Mouse (Mus musculus): ENCODE results near the gene Grasp. TPM values are rescaled to one million over a fixed set of nuclear protein-coding genes. Genes with fewer than 3 reads are reported as not detected.
A peak's percentile ranks its signal among the peaks of the same experiment; 100 is the strongest.

Gene Grasp
- polyA plus RNA-seq, 1 experiment, result 8.7 TPM

- DNase-seq (ENCODE audit: low spot score), result no peak
Measured at GRCm38 (mm10) chr15:101194951-101195823, 28.8 kb upstream of the Grasp start.

GRCm38 (mm10) chr15:101196079-101196795 is 27.8 kb upstream of the Grasp start:
- no peak for DNase-seq (ENCODE audit: low spot score)

GRCm38 (mm10) chr15:101196961-101197360 is 27.0 kb upstream of the Grasp start:
- no peak for DNase-seq (ENCODE audit: low spot score)

GRCm38 (mm10) chr15:101197497-101198179 is 26.4 kb upstream of the Grasp start:
- DNase-seq (ENCODE audit: low spot score), result no peak

DNA sequence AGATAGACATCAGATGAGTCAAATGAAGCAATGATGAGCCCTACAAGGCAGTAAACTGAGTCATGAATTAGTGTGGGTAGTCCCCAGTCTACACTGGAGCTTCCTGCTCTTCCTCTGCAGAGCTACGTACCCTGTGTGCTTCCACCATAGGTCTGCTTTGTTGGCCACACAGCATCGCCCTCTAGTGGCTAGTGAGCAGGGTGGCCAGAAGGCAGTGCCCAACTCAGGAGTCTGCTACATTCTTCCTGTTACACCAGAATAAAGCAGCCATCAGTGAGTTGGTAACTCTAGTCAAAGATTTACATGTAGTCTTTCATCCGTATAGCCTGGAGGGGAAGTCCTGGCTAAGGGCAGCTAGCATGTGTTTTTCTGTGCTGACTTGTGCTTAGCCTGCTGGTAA is 25.8 kb upstream of the Grasp start:
- no peak for DNase-seq (ENCODE audit: low spot score)

- DNase-seq (ENCODE audit: low spot score), result no peak
Measured at GRCm38 (mm10) chr15:101198850-101199249, 25.1 kb upstream of the Grasp start.

- no peak for DNase-seq (ENCODE audit: low spot score)
Measured at GRCm38 (mm10) chr15:101200777-101201295, 23.2 kb upstream of the Grasp start.

- no peak for DNase-seq (ENCODE audit: low spot score)
Measured at GRCm38 (mm10) chr15:101201414-101201813, 22.6 kb upstream of the Grasp start.

GRCm38 (mm10) chr15:101203673-101204072 is 20.3 kb upstream of the Grasp start:
- no peak for DNase-seq (ENCODE audit: low spot score)

- no peak for DNase-seq (ENCODE audit: low spot score)
Measured at GRCm38 (mm10) chr15:101204781-101205180, 19.2 kb upstream of the Grasp start.

DNA sequence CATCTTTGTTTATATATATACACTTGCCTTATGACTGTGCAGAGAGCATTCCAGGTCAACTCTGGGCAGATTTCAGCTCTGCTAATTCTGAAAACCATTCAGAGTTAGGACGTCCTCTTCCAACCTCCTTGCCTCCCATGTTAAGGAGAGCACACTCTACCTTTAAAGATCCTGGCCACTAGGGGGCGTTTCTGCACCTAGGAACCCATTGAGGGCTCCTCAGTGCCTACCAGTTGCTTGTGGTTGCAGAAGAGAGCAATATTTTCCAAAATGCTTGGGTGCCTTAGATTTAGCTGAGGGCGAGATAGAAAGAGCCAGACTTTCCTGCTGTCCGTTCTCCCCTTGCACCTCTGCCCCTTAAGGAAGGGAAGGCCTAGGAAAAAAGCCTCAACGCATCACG is 13.8 kb upstream of the Grasp start:
- DNase-seq (ENCODE audit: low spot score), result no peak

- no peak for DNase-seq (ENCODE audit: low spot score)
Measured at GRCm38 (mm10) chr15:101210998-101211613, 12.9 kb upstream of the Grasp start.

- DNase-seq (ENCODE audit: low spot score), result no peak
Measured at GRCm38 (mm10) chr15:101212435-101212834, 11.6 kb upstream of the Grasp start.

- no peak for DNase-seq (ENCODE audit: low spot score)
Measured at GRCm38 (mm10) chr15:101215136-101215535, 8.9 kb upstream of the Grasp start.

GRCm38 (mm10) chr15:101216036-101216435 is 8.0 kb upstream of the Grasp start:
- no peak for DNase-seq (ENCODE audit: low spot score)

- DNase-seq (ENCODE audit: low spot score), result no peak
Measured at GRCm38 (mm10) chr15:101220905-101221297, 3.1 kb upstream of the Grasp start.

- peak; percentile 75 for DNase-seq (ENCODE audit: low spot score)
Measured at GRCm38 (mm10) chr15:101221298-101222104, 2.5 kb upstream of the Grasp start.

GRCm38 (mm10) chr15:101222897-101223482 is 998 bp upstream of the Grasp start:
- no peak for DNase-seq (ENCODE audit: low spot score)

DNA sequence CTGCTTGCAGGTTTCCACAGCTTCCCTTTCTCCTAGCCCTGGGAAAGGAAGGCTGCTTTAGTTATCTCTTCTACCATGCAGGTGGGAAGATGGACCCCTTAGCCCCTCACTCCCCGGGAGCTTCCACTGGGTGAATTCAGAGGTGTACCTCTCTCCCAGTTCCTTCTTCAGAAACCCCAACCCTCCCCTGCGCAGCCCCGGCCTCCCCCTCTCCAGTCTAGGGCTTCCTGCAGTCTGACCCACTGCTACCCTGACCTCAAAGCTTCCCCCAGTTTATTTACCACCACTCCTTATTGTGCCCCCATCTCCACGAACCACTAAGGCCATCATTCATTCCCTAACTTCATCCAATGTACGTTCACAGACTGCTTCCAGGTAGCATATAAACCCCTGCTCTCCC is 392 bp upstream of the Grasp start:
- no peak for DNase-seq (ENCODE audit: low spot score)

DNA sequence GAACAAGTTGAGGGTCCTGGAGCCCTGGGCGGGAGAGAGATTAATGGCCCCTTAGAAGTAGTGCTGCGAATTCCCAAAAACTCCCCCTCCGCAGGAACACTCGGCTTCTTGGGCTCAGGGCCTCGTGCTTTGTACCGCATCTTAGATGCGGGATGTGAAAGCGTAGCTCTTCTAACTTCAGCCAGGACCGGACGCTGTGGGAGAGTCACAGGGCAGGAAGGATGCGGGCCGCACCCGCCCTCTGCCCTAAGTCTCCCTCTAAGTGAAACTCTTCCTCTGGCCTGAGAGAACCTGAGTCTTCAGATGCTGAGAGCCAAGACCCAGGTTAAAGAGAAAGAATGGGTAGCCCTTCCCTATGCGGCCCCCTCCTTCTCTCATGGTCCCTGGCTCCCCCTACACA is 989 bp downstream of the Grasp start:
- no peak for DNase-seq (ENCODE audit: low spot score)

- DNase-seq (ENCODE audit: low spot score), result no peak
Measured at GRCm38 (mm10) chr15:101227971-101228370, 4.0 kb downstream of the Grasp start.
